ENCODE assay signal across 26 mouse cellular contexts in genomic region chr7:113289211-113289610, GRCm38 (mm10).
DNase-seq lines count a peak whose midpoint lies in the region; ATAC-seq and TF ChIP-seq lines count a peak whose summit lies in the region.
"Had no signal": no experiment of that assay in that cellular context is flagged by ENCODE, and none has a peak within 500 bp of the region (broad histone marks: within the 10 kb centered on the region; RNA-seq: fewer than 3 reads in every experiment).

No protein-coding gene starts in this region.

- H3K27ac ChIP-seq in hindbrain, embryonic 15.5 days (replicated peaks) = no peak overlapping the region
- H3K27ac ChIP-seq in hindbrain, embryonic 10.5 days = no peak overlapping the region
- H3K27ac ChIP-seq: gastrocnemius, adult 2 months; limb, embryonic 13.5 days; liver, embryonic 12.5 days; midbrain, embryonic 10.5 days; neural tube, embryonic 13.5 days had no signal

- 66% methylated on average over 1 of the region's 1 CpGs for WGBS in hindbrain, embryonic 15.5 days
- 81% methylated on average over 1 of the region's 1 CpGs for WGBS in hindbrain, embryonic 10.5 days
- WGBS in lung, adult 2 months = 89% methylated on average over 1 of the region's 1 CpGs

- H3K9me3 ChIP-seq in hindbrain, embryonic 15.5 days = no peaks in the 10 kb centered on the region
- no peaks in the 10 kb centered on the region for H3K9me3 ChIP-seq in hindbrain, embryonic 10.5 days
- no peaks in the 10 kb centered on the region for H3K9me3 ChIP-seq in G1E (replicated peaks)
- H3K9me3 ChIP-seq: limb, embryonic 13.5 days; liver, embryonic 12.5 days; midbrain, embryonic 10.5 days; neural tube, embryonic 13.5 days had no signal

- no peak for TF ChIP-seq CTCF in G1E (IDR thresholded peaks at IDR 0.05; ENCODE audit: low read depth, low read length)
- no peak for TF ChIP-seq CTCF in brain, embryonic 14.5 days (IDR thresholded peaks at IDR 0.05; ENCODE audit: borderline replicate concordance, extremely low read depth, insufficient read depth, insufficient read length)
- no peak for TF ChIP-seq CTCF in lung, adult 2 months (IDR thresholded peaks at IDR 0.05; ENCODE audit: insufficient read depth, low read length)

- no peak for TF ChIP-seq POLR2A in brain, embryonic 14.5 days (IDR thresholded peaks at IDR 0.05; ENCODE audit: borderline replicate concordance, extremely low read depth, insufficient read depth, insufficient read length, poor library complexity, severe bottlenecking)
- no peak for TF ChIP-seq POLR2A in lung, adult 2 months (IDR thresholded peaks at IDR 0.05; ENCODE audit: borderline replicate concordance, extremely low read depth, low read depth, low read length)

- no peaks in the 10 kb centered on the region for H3K27me3 ChIP-seq in hindbrain, embryonic 15.5 days
- no peaks in the 10 kb centered on the region for H3K27me3 ChIP-seq in hindbrain, embryonic 10.5 days (ENCODE audit: insufficient read depth, poor library complexity, severe bottlenecking)
- H3K27me3 ChIP-seq in G1E (ENCODE audit: insufficient read depth, low read length) = peaks cover 1% of the 10 kb centered on the region; the same call in 1 of the 2 replicates
- H3K27me3 ChIP-seq: limb, embryonic 13.5 days; liver, embryonic 12.5 days; neural tube, embryonic 13.5 days had no signal

- H3K36me3 ChIP-seq in hindbrain, embryonic 15.5 days = peaks cover 6% of the 10 kb centered on the region
- peaks cover 5% of the 10 kb centered on the region; the same call in 1 of the 2 replicates for H3K36me3 ChIP-seq in hindbrain, embryonic 10.5 days
- peaks cover 25% of the 10 kb centered on the region for H3K36me3 ChIP-seq in G1E (replicated peaks)
- H3K36me3 ChIP-seq: liver, embryonic 12.5 days; midbrain, embryonic 10.5 days had no signal

- ATAC-seq in hindbrain, embryonic 15.5 days (ENCODE audit: low FRiP score, low read depth) = 0 out of 2 replicates have a peak, but pooled peaks have one; percentile 19
- peak; percentile 58 for ATAC-seq in G1E (ENCODE audit: extremely low read depth, insufficient number of reproducible peaks, low FRiP score, poor library complexity, severe bottlenecking)
- ATAC-seq: forebrain, embryonic 16.5 days; inflammation-experienced regulatory T-cells, adult 6 months; liver, embryonic 12.5 days; midbrain, embryonic 16.5 days had no signal

- no peaks in the 10 kb centered on the region for H3K4me1 ChIP-seq in hindbrain, embryonic 15.5 days (replicated peaks)
- peaks cover 3% of the 10 kb centered on the region; the same call in 1 of the 2 replicates for H3K4me1 ChIP-seq in hindbrain, embryonic 10.5 days (replicated peaks)
- H3K4me1 ChIP-seq in G1E (ENCODE audit: insufficient read depth, low read depth, low read length) = peaks cover 72% of the 10 kb centered on the region
- no peaks in the 10 kb centered on the region for H3K4me1 ChIP-seq in lung, adult 2 months (ENCODE audit: control insufficient read depth, insufficient read depth, low read length)
- H3K4me1 ChIP-seq: limb, embryonic 13.5 days; neural tube, embryonic 13.5 days had no signal

- no peak overlapping the region for H3K4me2 ChIP-seq in hindbrain, embryonic 15.5 days
- H3K4me2 ChIP-seq: heart, embryonic 11.5 days; limb, embryonic 13.5 days; liver, embryonic 12.5 days; lung, embryonic 14.5 days; neural tube, embryonic 13.5 days had no signal

- no peak overlapping the region for H3K9ac ChIP-seq in hindbrain, embryonic 15.5 days
- H3K9ac ChIP-seq: limb, embryonic 13.5 days; liver, embryonic 12.5 days; lung, embryonic 14.5 days; neural tube, embryonic 13.5 days had no signal

- no peak overlapping the region for H3K4me3 ChIP-seq in hindbrain, embryonic 15.5 days
- no peak overlapping the region for H3K4me3 ChIP-seq in hindbrain, embryonic 10.5 days
- H3K4me3 ChIP-seq in G1E (ENCODE audit: low read depth, low read length) = peak overlapping the region; percentile 7; the same call in 1 of the 2 replicates
- H3K4me3 ChIP-seq in lung, adult 2 months (replicated peaks; ENCODE audit: extremely low read depth, low read depth, low read length) = no peak overlapping the region
- H3K4me3 ChIP-seq: gastrocnemius, adult 2 months; limb, embryonic 13.5 days; liver, embryonic 12.5 days; midbrain, embryonic 10.5 days; myocyte; neural tube, embryonic 13.5 days had no signal

- DNase-seq in hindbrain, embryonic 10.5 days (ENCODE audit: low spot score) = no peak
- peak; percentile 78 for DNase-seq in G1E (ENCODE audit: low spot score)
- peak; percentile 28 for DNase-seq in brain, embryonic 14.5 days (ENCODE audit: low read depth)
- peak; percentile 43 for DNase-seq in telencephalon, adult 2 months (ENCODE audit: low read depth, low spot score)
- no peak for DNase-seq in embryo, embryonic 10.5 days (ENCODE audit: low spot score)
- DNase-seq in lung, adult 2 months = no peak
- DNase-seq: adrenal gland, adult 2 months; cerebellum, postnatal 25 days; gastrocnemius, adult 2 months; kidney, adult 8-10 months; kidney, postnatal 14 days; lung, embryonic 14.5 days; lung, postnatal 36 days; retina, postnatal 1 day; thymus, adult 2 months; thymus, postnatal 4 days had no signal

Comparison
In these comparisons a context has a peak if more than half of its experiments do, and no peak if none do; other contexts are left out.
1. DNase-seq: peak in G1E (single experiment), brain, embryonic 14.5 days (single experiment) and telencephalon, adult 2 months (single experiment); none in hindbrain, embryonic 10.5 days (single experiment), embryo, embryonic 10.5 days (single experiment) and lung, adult 2 months (single experiment).